Mouse (Mus musculus): Measurements from ENCODE around the gene Tmem97.
"Not testable (repeated sequence)": the region's sequence is repeated elsewhere in the genome, so short reads cannot be mapped to it uniquely, and the experiment has no call there.

Tmem97 gene

DNA sequence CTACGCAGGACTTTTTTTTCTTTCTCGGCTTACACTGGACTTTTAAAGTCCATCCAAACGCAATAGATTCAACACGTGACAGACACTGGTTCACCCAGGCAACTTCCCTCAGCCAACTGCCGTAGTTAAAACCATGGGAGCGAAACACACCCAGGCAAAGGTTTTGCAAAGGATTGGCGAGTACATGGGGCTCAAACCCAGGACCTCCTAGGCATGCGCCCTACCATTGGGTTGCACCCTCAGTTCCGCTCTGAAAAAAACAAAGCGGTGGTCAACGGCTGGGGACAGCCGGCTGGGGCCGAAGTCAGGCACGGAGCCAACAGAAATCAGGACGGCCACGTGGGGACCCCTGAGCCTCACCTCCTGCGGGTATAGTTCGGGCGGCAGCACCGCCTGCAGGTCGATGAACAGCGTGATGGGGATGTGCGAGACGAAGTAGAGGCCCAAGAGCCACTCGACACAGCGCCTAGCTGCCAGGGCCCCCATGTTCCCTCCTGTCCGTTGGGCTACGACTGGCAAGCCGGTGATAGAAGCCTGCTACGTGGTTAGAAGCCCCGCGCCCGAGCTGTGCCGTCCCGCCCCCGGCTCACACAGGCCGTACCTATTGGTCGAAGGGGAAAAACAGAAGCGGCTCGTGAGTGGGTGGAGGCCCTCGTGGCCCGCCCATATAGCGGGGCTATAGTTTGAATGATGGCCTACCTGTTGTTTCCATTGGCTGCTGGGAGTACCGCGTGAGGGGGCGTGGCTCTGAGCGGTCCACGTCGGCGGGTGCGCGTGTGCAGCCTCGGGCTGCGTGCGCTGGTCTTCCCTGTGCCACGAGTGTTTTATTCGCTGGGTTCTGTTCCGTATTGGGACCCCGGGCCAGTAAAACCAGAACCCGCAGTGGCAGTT is at the start of gene Tmem97:
Gene Tmem97 (minus strand): TSS at position 610 of the 891 bp plus-strand sequence.
- in situ Hi-C loops (cut with MboI; ENCODE audit: low sequenced_read_pairs), result no loop called here

DNA sequence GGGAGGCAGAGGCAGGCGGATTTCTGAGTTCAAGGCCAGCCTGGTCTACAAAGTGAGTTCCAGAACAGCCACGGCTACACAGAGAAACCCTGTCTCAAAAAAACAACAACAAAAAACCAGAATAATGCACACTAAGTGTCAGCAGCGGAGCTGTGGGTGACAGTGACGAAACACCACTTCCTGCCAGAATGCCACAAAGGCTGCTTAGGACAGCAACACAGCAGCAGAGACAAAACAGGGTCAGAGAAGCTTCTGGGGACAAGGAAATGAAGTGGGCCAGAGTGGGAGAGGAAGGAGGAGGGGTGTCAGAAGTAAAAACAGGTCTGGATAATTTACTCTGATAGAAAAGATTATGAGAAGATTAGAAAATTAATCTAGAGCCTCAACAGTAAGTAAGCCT is 49.5 kb upstream of the Tmem97 start:
- in situ Hi-C loops (cut with MboI; ENCODE audit: low sequenced_read_pairs), result no loop called here

DNA sequence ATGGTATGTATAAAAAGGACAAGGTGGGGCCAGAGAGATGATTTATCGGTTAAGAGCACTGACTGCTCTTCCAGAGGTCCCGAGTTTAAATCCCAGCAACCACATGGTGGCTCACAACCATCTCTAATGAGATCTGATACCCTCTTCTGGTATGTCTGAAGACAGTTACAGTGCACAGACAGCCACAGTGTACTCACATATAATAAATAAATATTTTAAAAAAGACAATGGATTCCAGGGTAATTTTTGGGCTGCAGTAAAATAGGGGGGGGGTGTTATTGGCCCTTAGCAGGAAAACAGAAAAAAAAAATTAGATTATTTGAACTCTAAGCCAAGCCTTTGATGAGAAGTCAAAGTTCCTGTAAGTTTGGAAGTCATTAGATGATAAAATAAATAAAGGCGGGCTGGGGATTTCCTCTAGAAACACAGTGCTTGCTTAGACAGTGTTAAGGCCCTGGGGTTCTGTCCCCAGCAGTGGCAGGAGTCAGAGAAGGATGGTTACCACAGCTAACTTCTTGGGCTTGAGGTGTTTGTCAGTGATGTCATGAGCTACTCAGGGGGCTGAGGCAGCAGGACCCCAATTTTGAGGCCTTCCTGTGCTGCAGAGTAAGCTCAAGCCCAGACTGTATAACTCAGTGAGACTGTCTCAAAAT is 48.3 kb upstream of the Tmem97 start:
- in situ Hi-C loops (cut with MboI; ENCODE audit: low sequenced_read_pairs), result no loop called here

DNA sequence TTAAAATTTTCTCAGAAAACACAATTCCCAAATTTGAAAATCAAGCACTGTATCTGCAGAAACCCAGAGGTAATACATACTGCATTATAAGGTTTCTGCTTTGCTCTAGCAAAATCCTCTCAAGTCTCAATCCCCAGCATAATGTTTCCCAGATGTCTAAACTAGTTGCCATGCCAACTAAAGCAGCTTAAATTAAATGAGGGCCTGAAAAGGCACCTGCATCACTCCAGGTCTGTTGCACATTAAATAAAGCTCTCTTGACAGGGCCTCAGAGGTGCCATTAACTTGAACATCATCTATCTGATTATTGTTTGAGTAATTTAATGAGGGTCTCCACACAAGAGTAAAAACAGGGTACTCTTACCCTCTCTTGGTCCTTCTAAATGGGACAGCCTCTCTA is 46.2 kb upstream of the Tmem97 start:
- in situ Hi-C loops (cut with MboI; ENCODE audit: low sequenced_read_pairs), result no loop called here

DNA sequence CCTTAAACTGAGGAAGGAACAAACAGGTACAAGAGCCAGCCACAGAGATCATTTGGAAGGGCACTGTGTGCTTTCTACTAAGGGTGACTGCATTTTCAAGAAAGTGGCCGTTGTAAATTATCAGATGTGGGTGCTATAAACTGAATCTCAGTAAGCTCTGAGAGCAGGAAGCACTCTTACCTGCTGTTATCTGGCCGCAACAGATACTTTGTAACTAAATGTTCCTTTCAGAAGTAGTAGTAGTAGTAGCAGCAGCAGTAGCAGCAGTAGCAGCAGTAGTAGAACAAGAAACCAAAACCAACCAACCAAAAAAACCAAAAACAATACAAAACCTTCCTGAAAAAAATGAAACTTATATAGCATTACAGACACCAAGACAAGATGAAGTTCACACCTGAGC is 45.2 kb upstream of the Tmem97 start:
- in situ Hi-C loops (cut with MboI; ENCODE audit: low sequenced_read_pairs), result no loop called here

DNA sequence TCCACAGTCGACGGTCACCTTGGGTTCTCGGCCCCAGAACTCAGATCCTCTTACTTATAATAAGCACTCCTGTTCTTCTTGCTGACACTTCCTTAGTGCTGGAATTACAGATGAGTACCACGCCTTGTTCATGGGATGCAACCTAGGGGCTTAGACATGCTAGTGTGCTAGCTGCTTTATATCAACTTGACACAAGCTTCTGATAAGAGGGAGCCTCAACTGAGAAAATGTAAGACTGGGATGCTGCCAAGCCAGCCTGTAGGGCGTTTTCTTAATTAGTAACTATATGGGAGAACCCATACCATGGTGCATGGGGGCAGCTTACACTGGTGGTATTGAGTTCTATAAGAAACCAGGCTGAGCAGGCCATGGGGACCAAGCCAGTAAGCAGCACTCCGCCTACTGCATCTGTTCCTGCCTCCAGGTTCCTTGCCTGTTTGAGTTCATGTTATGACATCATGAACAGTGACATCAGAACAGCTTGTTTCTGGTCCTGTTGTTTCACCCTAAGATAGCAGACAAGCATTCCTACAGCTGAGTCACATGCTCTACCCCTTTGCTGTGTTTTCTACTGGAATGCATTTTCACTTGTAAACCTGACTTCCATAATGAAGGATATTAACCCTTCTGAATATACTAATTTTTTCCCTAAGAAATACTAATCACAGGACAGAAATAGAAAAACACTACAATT is 43.8 kb upstream of the Tmem97 start:
- in situ Hi-C loops (cut with MboI; ENCODE audit: low sequenced_read_pairs), result no loop called here

DNA sequence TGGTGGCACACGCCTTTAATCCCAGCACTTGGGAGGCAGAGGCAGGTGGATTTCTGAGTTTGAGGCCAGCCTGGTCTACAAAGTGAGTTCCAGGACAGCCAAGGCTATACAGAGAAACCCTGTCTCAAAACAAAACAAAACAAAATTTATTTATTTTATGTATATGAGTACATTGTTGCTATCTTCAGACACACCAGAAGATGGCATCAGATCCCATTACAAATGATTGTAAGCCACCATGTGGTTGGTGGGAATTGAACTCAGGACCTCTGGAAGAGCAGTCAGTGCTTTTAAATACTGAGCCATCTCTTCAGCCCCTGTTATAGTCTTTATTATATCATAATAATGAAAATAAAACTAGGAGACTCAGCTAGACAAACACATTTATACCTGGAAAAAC is 37.1 kb upstream of the Tmem97 start:
- in situ Hi-C loops (cut with MboI; ENCODE audit: low sequenced_read_pairs), result not testable (repeated sequence)

DNA sequence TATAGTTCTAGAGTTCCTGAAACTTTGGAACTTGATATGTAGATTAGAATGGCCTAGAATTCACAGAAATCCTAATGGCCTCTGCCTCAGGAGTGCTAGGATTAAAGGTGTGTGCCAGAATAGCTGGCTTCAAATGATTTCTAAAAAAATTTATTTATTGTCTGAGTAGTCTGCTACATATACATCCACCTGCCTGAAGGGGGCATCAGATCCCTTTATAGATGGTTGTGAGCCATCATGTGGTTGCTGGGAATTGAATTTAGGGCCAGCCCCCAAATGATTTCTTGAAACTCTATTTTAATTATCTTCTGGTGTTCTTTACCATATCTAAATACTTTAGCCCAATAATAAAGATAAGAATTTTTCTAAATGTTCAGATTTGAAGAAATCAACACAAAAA is 35.5 kb upstream of the Tmem97 start:
- in situ Hi-C loops (cut with MboI; ENCODE audit: low sequenced_read_pairs), result no loop called here

DNA sequence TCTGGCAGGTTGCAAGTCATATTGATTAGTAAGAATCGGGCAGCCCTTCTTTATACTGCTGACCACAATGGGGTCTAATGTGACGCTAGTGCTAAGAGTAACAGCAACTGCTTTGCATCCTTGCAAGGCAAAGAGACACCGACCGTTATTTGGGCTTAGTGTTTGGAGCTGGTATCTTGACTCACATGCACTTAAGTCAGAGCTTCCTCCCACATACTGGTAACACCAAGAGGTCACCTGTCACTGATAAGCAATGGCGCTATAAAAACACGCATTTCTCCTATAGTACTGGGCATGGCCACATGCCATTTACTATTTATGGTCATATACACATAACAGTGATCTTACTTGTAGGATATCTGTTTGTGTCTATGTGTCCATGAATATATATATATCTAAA is 32.3 kb upstream of the Tmem97 start:
- in situ Hi-C loops (cut with MboI; ENCODE audit: low sequenced_read_pairs), result no loop called here

DNA sequence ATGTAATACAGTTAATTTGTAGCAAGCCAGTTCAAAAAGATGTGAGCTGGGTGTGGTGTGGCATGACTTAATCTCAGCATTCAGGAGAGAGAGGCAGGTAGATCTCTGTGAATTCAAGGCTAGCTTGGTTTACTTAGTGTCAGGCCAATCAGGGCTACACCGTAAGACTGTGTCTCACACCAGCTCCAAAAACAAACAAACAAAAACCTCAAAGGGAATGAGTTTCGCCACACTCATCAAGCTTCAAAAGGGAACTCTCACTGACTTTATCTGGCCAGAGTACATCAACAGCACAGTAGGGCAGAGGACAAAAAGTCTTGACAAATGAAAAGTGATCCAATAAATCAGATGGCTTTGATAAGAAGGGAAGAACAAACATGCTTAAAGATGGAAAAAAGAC is 24.4 kb upstream of the Tmem97 start:
- in situ Hi-C loops (cut with MboI; ENCODE audit: low sequenced_read_pairs), result no loop called here

DNA sequence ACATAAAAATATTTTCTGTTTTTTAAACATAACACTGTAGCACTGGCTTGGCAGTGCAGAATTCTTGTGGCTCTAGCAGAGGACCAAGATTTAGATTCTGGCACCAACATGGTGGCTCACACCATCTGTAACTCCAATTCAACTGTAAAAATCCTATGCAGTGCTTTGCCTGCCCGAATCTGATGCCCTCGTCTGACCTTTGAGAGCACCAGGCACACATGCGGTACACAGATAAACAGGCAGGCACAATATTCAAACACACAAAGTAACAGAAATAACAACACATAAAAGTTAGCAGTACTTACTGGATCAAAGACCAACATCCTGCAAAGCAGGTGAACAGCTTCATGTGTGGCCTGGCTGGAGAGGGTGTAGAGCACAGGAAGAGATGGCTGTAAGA is 24.0 kb upstream of the Tmem97 start:
- in situ Hi-C loops (cut with MboI; ENCODE audit: low sequenced_read_pairs), result no loop called here

DNA sequence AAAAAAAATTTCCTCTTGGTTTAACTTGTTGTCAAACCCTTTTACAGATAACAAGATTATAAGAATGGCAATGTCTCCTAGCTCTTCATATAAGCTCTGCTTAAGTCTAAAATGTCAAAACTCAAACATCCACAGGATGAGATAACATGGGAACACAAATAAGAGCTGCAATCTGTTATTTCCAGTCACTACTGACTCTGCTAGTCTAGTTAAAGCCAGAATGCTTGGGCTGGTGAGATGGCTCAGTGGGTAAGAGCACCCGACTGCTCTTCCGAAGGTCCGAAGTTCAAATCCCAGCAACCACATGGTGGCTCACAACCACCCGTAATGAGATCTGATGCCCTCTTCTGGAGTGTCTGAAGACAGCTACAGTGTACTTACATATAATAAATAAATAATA is 23.5 kb upstream of the Tmem97 start:
- in situ Hi-C loops (cut with MboI; ENCODE audit: low sequenced_read_pairs), result not testable (repeated sequence)

DNA sequence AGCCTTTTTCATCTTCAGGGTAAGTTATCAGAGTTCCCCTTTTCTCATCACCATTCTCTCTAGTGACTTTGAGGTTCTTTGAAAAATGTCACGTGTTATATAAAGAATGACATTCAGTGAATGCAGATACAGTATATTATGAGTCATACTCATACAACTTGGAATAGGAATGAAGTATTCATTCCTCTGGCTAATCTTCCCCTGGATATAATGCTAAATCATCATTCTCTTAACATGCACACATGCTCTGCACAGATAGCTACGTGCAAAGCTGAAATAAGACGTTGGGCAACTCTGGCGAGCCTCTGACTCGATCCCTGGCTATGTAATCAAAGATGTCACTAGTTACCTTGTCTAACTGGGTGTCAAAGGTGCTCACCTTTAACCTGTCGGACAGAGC is 21.3 kb upstream of the Tmem97 start:
- in situ Hi-C loops (cut with MboI; ENCODE audit: low sequenced_read_pairs), result no loop called here

DNA sequence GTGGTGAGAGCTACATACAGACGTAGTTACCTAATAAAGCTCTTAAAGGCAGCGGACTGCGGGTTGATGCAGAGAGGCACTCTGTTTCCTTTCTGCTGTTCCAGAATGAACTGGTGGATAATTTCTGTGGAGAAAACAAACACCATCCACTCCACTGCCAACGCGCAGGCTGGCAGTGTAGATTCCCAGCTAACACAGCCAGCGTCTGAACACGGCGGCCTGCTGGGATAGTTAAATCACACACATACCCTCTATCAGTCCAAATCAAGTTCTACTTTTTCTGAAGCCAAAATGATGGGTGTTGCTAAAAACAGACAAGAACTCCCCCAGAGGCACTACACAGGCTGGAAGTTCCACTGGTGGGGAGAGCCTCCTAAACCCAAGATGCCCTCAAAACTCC is 20.9 kb upstream of the Tmem97 start:
- in situ Hi-C loops (cut with MboI; ENCODE audit: low sequenced_read_pairs), result no loop called here

DNA sequence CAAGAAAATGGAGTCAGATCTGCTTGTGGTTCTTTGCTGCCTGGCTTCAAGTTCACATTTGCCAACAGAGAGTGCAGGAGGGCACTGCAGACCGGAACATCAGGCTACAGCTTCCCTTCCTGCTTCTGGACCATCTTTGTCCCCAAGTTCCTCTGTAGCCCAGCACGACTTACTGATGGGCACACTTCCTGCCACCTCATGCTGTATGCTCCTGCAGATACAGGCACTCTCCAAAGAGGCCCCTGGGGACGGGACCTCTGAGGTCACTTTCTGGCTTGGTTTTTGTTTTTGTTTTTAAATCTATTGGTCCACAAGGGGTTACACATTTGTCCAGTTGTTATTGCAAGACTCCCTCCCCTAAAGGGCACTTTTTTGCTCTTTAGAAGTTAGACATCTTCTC is 19.2 kb upstream of the Tmem97 start:
- in situ Hi-C loops (cut with MboI; ENCODE audit: low sequenced_read_pairs), result loop anchor here (10.0 kb wide), 1 partner anchor 255 kb away; the partner anchor contains the start of gene Lyrm9

DNA sequence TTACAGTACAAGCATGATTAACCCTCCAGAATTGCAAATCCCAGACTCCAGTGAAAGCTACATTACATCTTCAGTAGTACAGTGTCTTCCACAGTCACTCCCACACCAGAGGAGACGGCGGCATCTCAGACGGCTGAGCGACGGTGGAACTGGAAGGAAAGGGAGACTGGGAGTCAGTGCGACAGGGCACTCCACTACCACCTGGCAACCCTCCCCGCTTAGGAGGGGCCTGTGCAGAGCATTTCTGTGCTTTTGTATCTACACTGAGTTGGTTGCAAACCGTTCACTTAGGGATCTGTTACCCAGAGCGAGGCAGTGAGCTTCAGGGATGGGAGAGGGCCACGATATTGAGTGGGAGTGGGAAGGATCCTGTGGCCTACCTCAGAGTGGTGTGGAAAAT is 18.2 kb upstream of the Tmem97 start:
- in situ Hi-C loops (cut with MboI; ENCODE audit: low sequenced_read_pairs), result loop anchor here (10.0 kb wide), 1 partner anchor 256 kb away; the partner anchor contains the start of gene Lyrm9

DNA sequence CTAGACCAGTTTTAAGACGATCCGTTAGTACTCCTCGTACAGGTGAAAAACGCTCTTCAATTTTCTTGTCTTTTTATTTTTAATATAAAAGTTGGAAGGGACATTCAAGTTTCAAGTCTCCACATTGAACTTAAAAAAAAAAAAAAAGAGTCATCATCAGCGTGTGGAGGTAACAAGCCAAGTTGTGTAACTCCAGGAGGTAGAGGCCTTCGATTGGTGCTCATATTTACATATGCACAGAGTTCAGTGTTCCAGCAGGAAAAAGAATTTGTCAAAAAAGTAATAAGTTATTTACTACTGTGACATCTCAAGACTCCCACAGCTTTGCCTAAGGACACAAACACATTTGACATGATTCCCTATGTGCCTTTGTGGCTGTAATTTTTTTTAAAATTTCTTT is 17.0 kb upstream of the Tmem97 start:
- in situ Hi-C loops (cut with MboI; ENCODE audit: low sequenced_read_pairs), result loop anchor here (10.0 kb wide), 1 partner anchor 257 kb away; the partner anchor contains the start of gene Lyrm9

DNA sequence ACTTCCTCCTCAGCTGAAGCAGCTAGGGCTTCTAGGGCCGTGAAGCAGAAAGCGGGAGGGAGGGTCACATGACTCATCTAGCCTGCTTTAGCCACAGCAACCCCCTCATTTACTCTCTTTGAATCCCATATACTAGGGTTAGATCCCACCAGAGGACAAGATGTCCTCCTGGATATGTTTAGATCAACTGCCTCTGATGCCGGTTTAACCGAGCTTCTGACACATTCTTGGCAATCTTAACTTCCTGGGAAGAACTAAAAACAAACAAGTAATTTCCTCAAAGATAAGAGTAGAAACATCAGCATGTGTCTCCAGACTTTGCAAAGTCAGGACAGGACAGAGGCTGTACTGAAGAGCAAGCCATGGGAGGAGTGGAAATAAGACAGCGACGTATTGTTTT is 16.2 kb upstream of the Tmem97 start:
- in situ Hi-C loops (cut with MboI; ENCODE audit: low sequenced_read_pairs), result loop anchor here (10.0 kb wide), 1 partner anchor 258 kb away; the partner anchor contains the start of gene Lyrm9

DNA sequence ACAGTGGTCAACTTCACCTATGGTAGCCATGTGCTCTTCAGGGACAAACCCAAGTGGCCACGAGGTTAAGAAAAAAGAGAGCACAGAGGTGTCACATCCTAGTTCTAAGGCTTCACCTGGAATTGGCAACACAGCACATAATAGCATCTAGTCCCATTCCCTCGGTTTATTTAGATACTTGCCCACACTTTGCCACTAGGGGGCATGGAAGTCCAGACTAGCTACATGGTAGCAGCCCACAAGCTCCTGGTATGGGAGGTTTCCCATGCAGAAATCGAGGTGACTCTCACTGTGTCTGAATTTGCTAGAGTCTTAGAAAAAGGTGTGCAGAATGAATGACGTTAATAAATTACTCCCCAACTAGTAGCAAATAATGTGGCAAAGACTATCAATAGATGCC is 9.9 kb upstream of the Tmem97 start:
- in situ Hi-C loops (cut with MboI; ENCODE audit: low sequenced_read_pairs), result loop anchor here (10.0 kb wide), 1 partner anchor 264 kb away; the partner anchor contains the start of gene Lyrm9

DNA sequence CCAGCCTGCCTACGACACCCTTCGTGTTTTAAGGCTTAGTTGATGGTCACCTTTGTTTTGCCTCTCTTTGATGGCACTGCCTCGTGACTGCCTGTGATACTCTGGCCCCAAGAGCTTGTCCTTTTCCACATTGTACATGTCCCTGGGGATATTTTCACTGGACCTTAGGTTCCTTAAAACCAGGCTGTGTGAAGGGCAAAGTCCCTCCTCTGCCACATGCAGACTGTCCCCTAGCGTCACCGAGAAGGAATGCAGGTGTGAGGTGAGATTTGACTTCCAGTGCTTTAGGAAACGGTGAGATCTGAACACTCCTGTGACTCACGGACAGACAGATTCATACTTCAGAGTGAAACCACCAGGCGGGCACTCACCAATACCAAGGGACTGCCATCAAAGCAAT is 6.7 kb upstream of the Tmem97 start:
- in situ Hi-C loops (cut with MboI; ENCODE audit: low sequenced_read_pairs), result no loop called here

DNA sequence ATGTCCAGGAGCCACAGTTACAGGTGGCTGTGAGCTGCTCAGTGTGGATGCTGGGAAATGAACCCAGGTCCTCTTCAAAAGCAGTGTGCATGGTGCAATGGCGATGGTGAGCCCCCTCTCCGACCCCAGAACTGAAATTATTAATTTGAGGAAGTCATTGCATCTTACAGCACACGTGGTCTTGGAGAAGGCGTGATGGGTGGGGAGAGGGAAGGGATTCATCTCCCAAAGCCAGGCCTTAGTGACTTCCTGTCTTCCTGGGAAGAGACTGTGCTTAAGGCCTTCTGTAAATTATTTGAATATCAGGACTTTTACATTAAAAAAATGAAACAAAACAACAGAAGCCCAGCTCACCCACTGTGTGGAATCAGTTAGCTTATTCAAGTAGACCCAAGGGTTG is 5.5 kb upstream of the Tmem97 start:
- in situ Hi-C loops (cut with MboI; ENCODE audit: low sequenced_read_pairs), result no loop called here
